Mouse (Mus musculus): ENCODE data around the gene Macrod2. TPM values are rescaled to one million over a fixed set of nuclear protein-coding genes. Genes with fewer than 3 reads are reported as not detected.

Macrod2 gene
- polyA plus RNA-seq (2015; fragmentation: Nextera tagmentation; extraction: Ambion mirVana), result 25.7 and 28.3 TPM in 2 replicates

GRCm38 (mm10) chr2:140395179-140395578, at the start of gene Macrod2:
Gene Macrod2 (plus strand): TSS chr2:140395309.
- no peak within 1 kb of the TSS for H3K27ac ChIP-seq (ENCODE audit: low read depth, low read length)
- TF ChIP-seq CTCF (IDR thresholded peaks at IDR 0.05; ENCODE audit: low read depth), result no peak
- under 1% methylated on average over 40 of the region's 47 CpGs for WGBS
- no peaks in the 10 kb centered on the region for H3K4me1 ChIP-seq (replicated peaks; ENCODE audit: control insufficient read depth, insufficient read depth, low read length)
- H3K36me3 ChIP-seq (ENCODE audit: control insufficient read depth, insufficient read depth), result no peaks in the 10 kb centered on the region
- H3K27me3 ChIP-seq (replicated peaks; ENCODE audit: control insufficient read depth, insufficient read depth, low read length), result no peaks in the 10 kb centered on the region
- ATAC-seq, result peak; percentile 100
- peak within 1 kb of the TSS; percentile 54 for H3K9ac ChIP-seq (ENCODE audit: low read depth, low read length)
- H3K4me2 ChIP-seq (replicated peaks; ENCODE audit: low read depth), result peak within 1 kb of the TSS; percentile 98
- H3K9me3 ChIP-seq (ENCODE audit: control insufficient read depth), result no peaks in the 10 kb centered on the region
- peak within 1 kb of the TSS; percentile 75 for H3K4me3 ChIP-seq (ENCODE audit: low read depth, low read length)

GRCm38 (mm10) chr2:140359905-140360304, 35.2 kb upstream of the Macrod2 start:
- H3K27me3 ChIP-seq (replicated peaks; ENCODE audit: control insufficient read depth, insufficient read depth, low read length), result no peaks in the 10 kb centered on the region
- no peaks in the 10 kb centered on the region for H3K9me3 ChIP-seq (ENCODE audit: control insufficient read depth)
- H3K4me1 ChIP-seq (replicated peaks; ENCODE audit: control insufficient read depth, insufficient read depth, low read length), result no peaks in the 10 kb centered on the region
- H3K36me3 ChIP-seq (ENCODE audit: control insufficient read depth, insufficient read depth), result no peaks in the 10 kb centered on the region
- 34% methylated on average over 2 of the region's 2 CpGs for WGBS
- no peak for ATAC-seq
- no peak for TF ChIP-seq CTCF (IDR thresholded peaks at IDR 0.05; ENCODE audit: low read depth)
- no peak overlapping the region for H3K9ac ChIP-seq (ENCODE audit: low read depth, low read length)
- no peak overlapping the region for H3K4me3 ChIP-seq (ENCODE audit: low read depth, low read length)
- no peak overlapping the region for H3K4me2 ChIP-seq (replicated peaks; ENCODE audit: low read depth)
- H3K27ac ChIP-seq (ENCODE audit: low read depth, low read length), result no peak overlapping the region

GRCm38 (mm10) chr2:140364804-140365203, 30.3 kb upstream of the Macrod2 start:
- no peaks in the 10 kb centered on the region for H3K36me3 ChIP-seq (ENCODE audit: control insufficient read depth, insufficient read depth)
- H3K4me3 ChIP-seq (ENCODE audit: low read depth, low read length), result no peak overlapping the region
- no peak for ATAC-seq
- no peak overlapping the region for H3K9ac ChIP-seq (ENCODE audit: low read depth, low read length)
- WGBS, result 83% methylated on average over 1 of the region's 1 CpGs
- H3K4me1 ChIP-seq (replicated peaks; ENCODE audit: control insufficient read depth, insufficient read depth, low read length), result no peaks in the 10 kb centered on the region
- no peaks in the 10 kb centered on the region for H3K27me3 ChIP-seq (replicated peaks; ENCODE audit: control insufficient read depth, insufficient read depth, low read length)
- no peak overlapping the region for H3K4me2 ChIP-seq (replicated peaks; ENCODE audit: low read depth)
- no peaks in the 10 kb centered on the region for H3K9me3 ChIP-seq (ENCODE audit: control insufficient read depth)
- TF ChIP-seq CTCF (IDR thresholded peaks at IDR 0.05; ENCODE audit: low read depth), result no peak
- H3K27ac ChIP-seq (ENCODE audit: low read depth, low read length), result no peak overlapping the region

- TF ChIP-seq CTCF (IDR thresholded peaks at IDR 0.05; ENCODE audit: low read depth), result no peak
- ATAC-seq, result no peak
- H3K36me3 ChIP-seq (ENCODE audit: control insufficient read depth, insufficient read depth), result no peaks in the 10 kb centered on the region
- no peak within 1 kb of the TSS for H3K4me2 ChIP-seq (replicated peaks; ENCODE audit: low read depth)
- no peak within 1 kb of the TSS for H3K9ac ChIP-seq (ENCODE audit: low read depth, low read length)
- H3K27ac ChIP-seq (ENCODE audit: low read depth, low read length), result no peak within 1 kb of the TSS
- H3K4me1 ChIP-seq (replicated peaks; ENCODE audit: control insufficient read depth, insufficient read depth, low read length), result no peaks in the 10 kb centered on the region
- WGBS, result 43% methylated on average over 4 of the region's 4 CpGs
- H3K27me3 ChIP-seq (replicated peaks; ENCODE audit: control insufficient read depth, insufficient read depth, low read length), result no peaks in the 10 kb centered on the region
- H3K4me3 ChIP-seq (ENCODE audit: low read depth, low read length), result no peak within 1 kb of the TSS
- no peaks in the 10 kb centered on the region for H3K9me3 ChIP-seq (ENCODE audit: control insufficient read depth)
Observed at GRCm38 (mm10) chr2:140389525-140389924, 5.6 kb upstream of the Macrod2 start, which contains the start of gene Sel1l2. Gene Sel1l2 (minus strand): TSS chr2:140389706.

GRCm38 (mm10) chr2:140395744-140396231, 679 bp downstream of the Macrod2 start:
- H3K36me3 ChIP-seq (ENCODE audit: control insufficient read depth, insufficient read depth), result no peaks in the 10 kb centered on the region
- H3K9me3 ChIP-seq (ENCODE audit: control insufficient read depth), result no peaks in the 10 kb centered on the region
- H3K27me3 ChIP-seq (replicated peaks; ENCODE audit: control insufficient read depth, insufficient read depth, low read length), result no peaks in the 10 kb centered on the region
- peak overlapping the region; percentile 75 for H3K4me3 ChIP-seq (ENCODE audit: low read depth, low read length)
- WGBS, result under 1% methylated on average over 40 of the region's 58 CpGs
- peak overlapping the region; percentile 98 for H3K4me2 ChIP-seq (replicated peaks; ENCODE audit: low read depth)
- no peak overlapping the region for H3K27ac ChIP-seq (ENCODE audit: low read depth, low read length)
- H3K4me1 ChIP-seq (replicated peaks; ENCODE audit: control insufficient read depth, insufficient read depth, low read length), result no peaks in the 10 kb centered on the region
- TF ChIP-seq CTCF (IDR thresholded peaks at IDR 0.05; ENCODE audit: low read depth), result no peak
- peak overlapping the region; percentile 54 for H3K9ac ChIP-seq (ENCODE audit: low read depth, low read length)
- ATAC-seq, result peak; percentile 78

- no peak overlapping the region for H3K4me2 ChIP-seq (replicated peaks; ENCODE audit: low read depth)
- no peak overlapping the region for H3K9ac ChIP-seq (ENCODE audit: low read depth, low read length)
- H3K9me3 ChIP-seq (ENCODE audit: control insufficient read depth), result no peaks in the 10 kb centered on the region
- H3K4me1 ChIP-seq (replicated peaks; ENCODE audit: control insufficient read depth, insufficient read depth, low read length), result no peaks in the 10 kb centered on the region
- ATAC-seq, result no peak
- no peaks in the 10 kb centered on the region for H3K36me3 ChIP-seq (ENCODE audit: control insufficient read depth, insufficient read depth)
- TF ChIP-seq CTCF (IDR thresholded peaks at IDR 0.05; ENCODE audit: low read depth), result no peak
- H3K27ac ChIP-seq (ENCODE audit: low read depth, low read length), result no peak overlapping the region
- H3K27me3 ChIP-seq (replicated peaks; ENCODE audit: control insufficient read depth, insufficient read depth, low read length), result no peaks in the 10 kb centered on the region
- H3K4me3 ChIP-seq (ENCODE audit: low read depth, low read length), result no peak overlapping the region
Observed at GRCm38 (mm10) chr2:140425844-140426243, 30.7 kb downstream of the Macrod2 start.

- Histone ChIP-seq H3K9me3 (ENCODE audit: control insufficient read depth) (no peaks in the 10 kb centered on the region), H3K9ac (ENCODE audit: low read depth, low read length) (no peak overlapping the region), H3K4me1 (replicated peaks; ENCODE audit: control insufficient read depth, insufficient read depth, low read length) (no peaks in the 10 kb centered on the region), H3K27me3 (replicated peaks; ENCODE audit: control insufficient read depth, insufficient read depth, low read length) (no peaks in the 10 kb centered on the region), H3K4me3 (ENCODE audit: low read depth, low read length) (no peak overlapping the region), H3K36me3 (ENCODE audit: control insufficient read depth, insufficient read depth) (no peaks in the 10 kb centered on the region), H3K4me2 (replicated peaks; ENCODE audit: low read depth) (no peak overlapping the region), H3K27ac (ENCODE audit: low read depth, low read length) (no peak overlapping the region)
- WGBS, result 14% methylated on average over 4 of the region's 4 CpGs
- TF ChIP-seq CTCF (IDR thresholded peaks at IDR 0.05; ENCODE audit: low read depth), result peak; percentile 71
- no peak; the same call in 1 of the 2 replicates for ATAC-seq
Observed at GRCm38 (mm10) chr2:140427283-140427682, 32.2 kb downstream of the Macrod2 start.

Measured in intestine, postnatal 0 days (tissue).